Mouse (Mus musculus) small intestine, adult 2 months (tissue): ENCODE results near the gene Gm13277. TPM values are rescaled to one million over a fixed set of nuclear protein-coding genes. Genes with fewer than 3 reads are reported as not detected.
A peak's percentile ranks its signal among the peaks of the same experiment; 100 is the strongest.
"Not testable (repeated sequence)": the region's sequence is repeated elsewhere in the genome, so short reads cannot be mapped to it uniquely, and the experiment has no call there.

Source experiments
- H3K27ac ChIP-seq: fragments of 200-500 bp; 2 replicates; pipeline ENCODE4 v1.5.1; 2012; ENCODE audit warnings: low read depth, low read length, control low read depth, inconsistent platforms; ENCODE audit not compliant: insufficient read depth
- H3K27me3 ChIP-seq: fragments of 200-500 bp; 2 replicates; pipeline ENCODE4 v1.6.1; 2012; ENCODE audit warnings: mild to moderate bottlenecking, moderate library complexity, low read length, inconsistent platforms; ENCODE audit not compliant: control insufficient read depth, insufficient read depth
- H3K36me3 ChIP-seq: fragments of 200-500 bp; 2 replicates; pipeline ENCODE4 v1.6.1; 2012; ENCODE audit warnings: mild to moderate bottlenecking, low read length, control low read depth, inconsistent platforms; ENCODE audit not compliant: control insufficient read depth, insufficient read depth
- H3K4me1 ChIP-seq: fragments of 200-500 bp; 2 replicates; pipeline ENCODE4 v1.6.1; 2012; ENCODE audit warnings: low read length, inconsistent platforms, mixed read lengths; ENCODE audit not compliant: control insufficient read depth, insufficient read depth, insufficient read length
- H3K4me3 ChIP-seq: fragments of 200-500 bp; 2 replicates; pipeline ENCODE4 v1.5.1; 2012; ENCODE audit warnings: low read depth, mild to moderate bottlenecking, control low read depth, inconsistent platforms, low read length, moderate library complexity
- WGBS: fragments of 180-500 bp; shearing (Covaris S2); methylation state at CpG from one replicate; pipeline ENCODE4 v1.1.7; 2018; 5-methylcytosine and 5-hydroxymethylcytosine counted together
- polyA plus RNA-seq: library from polyadenylated mRNA; depleted of rRNA; stranded (reverse); fragments of >200 nt; gene quantifications from 2 replicates; pipeline ENCODE4 v1.2.3, GENCODE M21; 2012

Gm13277 gene
- polyA plus RNA-seq, 1 experiment, result not detected

DNA sequence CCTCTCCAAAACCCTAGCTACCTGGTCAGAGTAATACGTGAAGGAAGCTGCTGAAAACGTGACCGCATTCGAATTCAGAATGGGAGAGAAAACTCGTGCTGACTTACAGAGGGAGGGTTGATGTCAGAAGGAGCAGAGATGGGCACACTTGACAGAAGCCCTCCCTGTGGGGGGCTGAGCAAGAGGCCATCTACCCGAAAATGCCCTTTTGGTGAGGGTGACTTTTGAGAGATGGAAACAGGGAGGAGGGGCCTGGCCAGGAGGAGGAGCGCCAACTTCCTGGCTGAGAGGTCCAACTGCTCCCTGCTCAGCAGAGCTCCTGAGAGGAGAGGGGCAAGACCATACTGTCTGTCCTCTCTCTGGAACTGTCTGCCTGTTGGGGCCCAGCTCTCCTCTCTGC lies 6.6 kb upstream of the Gm13277 start, which contains the start of gene Ifnz:
Gene Ifnz, plus strand, starts transcription at position 301 of the 400 bp plus-strand sequence.
- not testable (repeated sequence) for H3K36me3 ChIP-seq, H3K4me1 ChIP-seq, H3K27ac ChIP-seq, H3K27me3 ChIP-seq
- H3K4me3 ChIP-seq, result peak within 1 kb of the TSS; percentile 45
- WGBS, result 16% methylated on average over 5 of the region's 7 CpGs

DNA sequence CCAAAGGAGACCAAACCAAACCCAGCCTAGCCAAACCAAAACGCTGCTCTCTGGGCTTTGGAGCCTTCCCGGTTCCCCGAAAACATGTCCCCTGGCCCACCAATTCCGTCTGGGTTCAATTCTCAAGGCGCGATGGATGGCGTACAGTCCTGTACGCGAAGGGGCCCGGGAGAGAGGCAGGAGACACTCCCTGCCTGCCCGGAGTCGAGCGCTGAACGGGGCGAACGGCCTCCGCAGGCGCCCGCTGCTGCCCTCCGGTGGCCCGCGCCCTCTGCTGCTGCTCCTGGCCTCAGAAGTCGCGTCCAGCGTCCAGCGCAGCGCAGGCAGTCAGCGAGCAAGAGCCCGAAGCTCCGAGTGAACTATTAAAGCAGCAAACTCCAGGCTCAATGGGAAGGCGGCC lies 6.1 kb upstream of the Gm13277 start:
- H3K27me3 ChIP-seq, H3K4me1 ChIP-seq, H3K27ac ChIP-seq, H3K36me3 ChIP-seq: not testable (repeated sequence)
- peak overlapping the region; percentile 45 for H3K4me3 ChIP-seq
- WGBS, result 2% methylated on average over 4 of the region's 31 CpGs

DNA sequence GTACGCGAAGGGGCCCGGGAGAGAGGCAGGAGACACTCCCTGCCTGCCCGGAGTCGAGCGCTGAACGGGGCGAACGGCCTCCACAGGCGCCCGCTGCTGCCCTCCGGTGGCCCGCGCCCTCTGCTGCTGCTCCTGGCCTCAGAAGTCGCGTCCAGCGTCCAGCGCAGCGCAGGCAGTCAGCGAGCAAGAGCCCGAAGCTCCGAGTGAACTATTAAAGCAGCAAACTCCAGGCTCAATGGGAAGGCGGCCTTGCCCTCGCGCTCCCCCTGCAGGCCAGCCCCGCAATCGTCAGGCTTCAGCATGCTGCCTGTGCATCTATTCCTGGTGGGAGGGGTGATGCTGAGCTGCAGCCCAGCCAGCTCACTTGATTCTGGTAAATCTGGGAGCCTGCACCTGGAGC lies 3.0 kb upstream of the Gm13277 start, which contains the start of gene Gm13276:
Gene Gm13276, plus strand, starts transcription at position 301 of the 400 bp plus-strand sequence.
- not testable (repeated sequence) for H3K4me1 ChIP-seq, H3K27me3 ChIP-seq, H3K27ac ChIP-seq, H3K36me3 ChIP-seq, H3K4me3 ChIP-seq
- WGBS, result no CpG with 5 or more reads among the region's 27 CpGs

DNA sequence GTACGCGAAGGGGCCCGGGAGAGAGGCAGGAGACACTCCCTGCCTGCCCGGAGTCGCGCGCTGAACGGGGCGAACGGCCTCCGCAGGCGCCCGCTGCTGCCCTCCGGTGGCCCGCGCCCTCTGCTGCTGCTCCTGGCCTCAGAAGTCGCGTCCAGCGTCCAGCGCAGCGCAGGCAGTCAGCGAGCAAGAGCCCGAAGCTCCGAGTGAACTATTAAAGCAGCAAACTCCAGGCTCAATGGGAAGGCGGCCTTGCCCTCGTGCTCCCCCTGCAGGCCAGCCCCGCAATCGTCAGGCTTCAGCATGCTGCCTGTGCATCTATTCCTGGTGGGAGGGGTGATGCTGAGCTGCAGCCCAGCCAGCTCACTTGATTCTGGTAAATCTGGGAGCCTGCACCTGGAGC lies 2.8 kb downstream of the Gm13277 start, which contains the start of gene Gm13278:
Gene Gm13278, plus strand, starts transcription at position 301 of the 400 bp plus-strand sequence.
- H3K4me1 ChIP-seq, H3K36me3 ChIP-seq, H3K27ac ChIP-seq, H3K4me3 ChIP-seq, H3K27me3 ChIP-seq: not testable (repeated sequence)
- no CpG with 5 or more reads among the region's 28 CpGs for WGBS

DNA sequence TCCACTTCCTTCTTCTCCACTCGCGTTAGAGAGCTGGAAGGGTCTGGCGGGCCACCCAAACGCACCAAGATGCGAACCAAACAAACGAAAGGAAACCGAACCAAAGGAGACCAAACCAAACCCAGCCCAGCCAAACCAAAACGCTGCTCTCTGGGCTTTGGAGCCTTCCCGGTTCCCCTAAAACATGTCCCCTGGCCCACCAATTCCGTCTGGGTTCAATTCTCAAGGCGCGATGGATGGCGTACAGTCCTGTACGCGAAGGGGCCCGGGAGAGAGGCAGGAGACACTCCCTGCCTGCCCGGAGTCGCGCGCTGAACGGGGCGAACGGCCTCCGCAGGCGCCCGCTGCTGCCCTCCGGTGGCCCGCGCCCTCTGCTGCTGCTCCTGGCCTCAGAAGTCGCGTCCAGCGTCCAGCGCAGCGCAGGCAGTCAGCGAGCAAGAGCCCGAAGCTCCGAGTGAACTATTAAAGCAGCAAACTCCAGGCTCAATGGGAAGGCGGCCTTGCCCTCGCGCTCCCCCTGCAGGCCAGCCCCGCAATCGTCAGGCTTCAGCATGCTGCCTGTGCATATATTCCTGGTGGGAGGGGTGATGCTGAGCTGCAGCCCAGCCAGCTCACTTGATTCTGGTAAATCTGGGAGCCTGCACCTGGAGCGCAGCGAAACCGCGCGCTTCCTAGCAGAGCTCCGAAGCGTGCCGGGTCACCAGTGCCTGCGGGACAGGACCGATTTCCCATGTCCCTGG lies 5.7 kb downstream of the Gm13277 start, which contains the start of gene Gm13275:
Gene Gm13275, plus strand, starts transcription at position 552 of the 740 bp plus-strand sequence.
- H3K36me3 ChIP-seq, result not testable (repeated sequence)

DNA sequence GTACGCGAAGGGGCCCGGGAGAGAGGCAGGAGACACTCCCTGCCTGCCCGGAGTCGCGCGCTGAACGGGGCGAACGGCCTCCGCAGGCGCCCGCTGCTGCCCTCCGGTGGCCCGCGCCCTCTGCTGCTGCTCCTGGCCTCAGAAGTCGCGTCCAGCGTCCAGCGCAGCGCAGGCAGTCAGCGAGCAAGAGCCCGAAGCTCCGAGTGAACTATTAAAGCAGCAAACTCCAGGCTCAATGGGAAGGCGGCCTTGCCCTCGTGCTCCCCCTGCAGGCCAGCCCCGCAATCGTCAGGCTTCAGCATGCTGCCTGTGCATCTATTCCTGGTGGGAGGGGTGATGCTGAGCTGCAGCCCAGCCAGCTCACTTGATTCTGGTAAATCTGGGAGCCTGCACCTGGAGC lies 8.7 kb downstream of the Gm13277 start, which contains the start of gene Gm13279:
Gene Gm13279, plus strand, starts transcription at position 301 of the 400 bp plus-strand sequence.
- not testable (repeated sequence) for H3K36me3 ChIP-seq, H3K4me3 ChIP-seq, H3K4me1 ChIP-seq, H3K27ac ChIP-seq, H3K27me3 ChIP-seq
- no CpG with 5 or more reads among the region's 28 CpGs for WGBS

More for the DNA sequence above, 5.7 kb downstream of the Gm13277 start, which contains the start of gene Gm13275:
- not testable (repeated sequence) for H3K4me1 ChIP-seq, H3K4me3 ChIP-seq, H3K27me3 ChIP-seq, H3K27ac ChIP-seq
- WGBS, result under 1% methylated on average over 16 of the region's 52 CpGs

DNA sequence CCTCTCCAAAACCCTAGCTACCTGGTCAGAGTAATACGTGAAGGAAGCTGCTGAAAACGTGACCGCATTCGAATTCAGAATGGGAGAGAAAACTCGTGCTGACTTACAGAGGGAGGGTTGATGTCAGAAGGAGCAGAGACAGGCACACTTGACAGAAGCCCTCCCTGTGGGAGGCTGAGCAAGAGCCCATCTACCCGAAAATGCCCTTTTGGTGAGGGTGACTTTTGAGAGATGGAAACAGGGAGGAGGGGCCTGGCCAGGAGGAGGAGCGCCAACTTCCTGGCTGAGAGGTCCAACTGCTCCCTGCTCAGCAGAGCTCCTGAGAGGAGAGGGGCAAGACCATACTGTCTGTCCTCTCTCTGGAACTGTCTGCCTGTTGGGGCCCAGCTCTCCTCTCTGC lies 10.9 kb downstream of the Gm13277 start, which contains the start of gene Gm13285:
Gene Gm13285, plus strand, starts transcription at position 301 of the 400 bp plus-strand sequence.
- WGBS, result 7% methylated on average over 6 of the region's 7 CpGs
- H3K4me3 ChIP-seq, result not testable (repeated sequence)

DNA sequence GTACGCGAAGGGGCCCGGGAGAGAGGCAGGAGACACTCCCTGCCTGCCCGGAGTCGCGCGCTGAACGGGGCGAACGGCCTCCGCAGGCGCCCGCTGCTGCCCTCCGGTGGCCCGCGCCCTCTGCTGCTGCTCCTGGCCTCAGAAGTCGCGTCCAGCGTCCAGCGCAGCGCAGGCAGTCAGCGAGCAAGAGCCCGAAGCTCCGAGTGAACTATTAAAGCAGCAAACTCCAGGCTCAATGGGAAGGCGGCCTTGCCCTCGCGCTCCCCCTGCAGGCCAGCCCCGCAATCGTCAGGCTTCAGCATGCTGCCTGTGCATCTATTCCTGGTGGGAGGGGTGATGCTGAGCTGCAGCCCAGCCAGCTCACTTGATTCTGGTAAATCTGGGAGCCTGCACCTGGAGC lies 14.5 kb downstream of the Gm13277 start, which contains the start of gene Gm13287:
Gene Gm13287, plus strand, starts transcription at position 301 of the 400 bp plus-strand sequence.
- no CpG with 5 or more reads among the region's 29 CpGs for WGBS
- H3K27ac ChIP-seq, result not testable (repeated sequence)

More for the DNA sequence above, 10.9 kb downstream of the Gm13277 start, which contains the start of gene Gm13285:
- not testable (repeated sequence) for H3K36me3 ChIP-seq, H3K4me1 ChIP-seq, H3K27ac ChIP-seq, H3K27me3 ChIP-seq

DNA sequence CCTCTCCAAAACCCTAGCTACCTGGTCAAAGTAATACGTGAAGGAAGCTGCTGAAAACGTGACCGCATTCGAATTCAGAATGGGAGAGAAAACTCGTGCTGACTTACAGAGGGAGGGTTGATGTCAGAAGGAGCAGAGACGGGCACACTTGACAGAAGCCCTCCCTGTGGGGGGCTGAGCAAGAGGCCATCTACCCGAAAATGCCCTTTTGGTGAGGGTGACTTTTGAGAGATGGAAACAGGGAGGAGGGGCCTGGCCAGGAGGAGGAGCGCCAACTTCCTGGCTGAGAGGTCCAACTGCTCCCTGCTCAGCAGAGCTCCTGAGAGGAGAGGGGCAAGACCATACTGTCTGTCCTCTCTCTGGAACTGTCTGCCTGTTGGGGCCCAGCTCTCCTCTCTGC lies 16.8 kb downstream of the Gm13277 start, which contains the start of gene Gm13288:
Gene Gm13288, plus strand, starts transcription at position 301 of the 400 bp plus-strand sequence.
- H3K4me3 ChIP-seq, result peak within 1 kb of the TSS; percentile 49
- H3K27ac ChIP-seq, H3K4me1 ChIP-seq, H3K36me3 ChIP-seq, H3K27me3 ChIP-seq: not testable (repeated sequence)
- no CpG with 5 or more reads among the region's 8 CpGs for WGBS

More for the DNA sequence above, 14.5 kb downstream of the Gm13277 start, which contains the start of gene Gm13287:
- H3K36me3 ChIP-seq, H3K27me3 ChIP-seq, H3K4me3 ChIP-seq, H3K4me1 ChIP-seq: not testable (repeated sequence)

DNA sequence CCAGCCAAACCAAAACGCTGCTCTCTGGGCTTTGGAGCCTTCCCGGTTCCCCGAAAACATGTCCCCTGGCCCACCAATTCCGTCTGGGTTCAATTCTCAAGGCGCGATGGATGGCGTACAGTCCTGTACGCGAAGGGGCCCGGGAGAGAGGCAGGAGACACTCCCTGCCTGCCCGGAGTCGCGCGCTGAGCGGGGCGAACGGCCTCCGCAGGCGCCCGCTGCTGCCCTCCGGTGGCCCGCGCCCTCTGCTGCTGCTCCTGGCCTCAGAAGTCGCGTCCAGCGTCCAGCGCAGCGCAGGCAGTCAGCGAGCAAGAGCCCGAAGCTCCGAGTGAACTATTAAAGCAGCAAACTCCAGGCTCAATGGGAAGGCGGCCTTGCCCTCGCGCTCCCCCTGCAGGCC lies 17.3 kb downstream of the Gm13277 start:
- H3K27me3 ChIP-seq, H3K4me1 ChIP-seq, H3K36me3 ChIP-seq, H3K27ac ChIP-seq: not testable (repeated sequence)
- WGBS, result 0% methylated on average over 13 of the region's 34 CpGs
- peak overlapping the region; percentile 49 for H3K4me3 ChIP-seq
